Mouse (Mus musculus): ENCODE measurements at regions not wholly inside any gene's neighbourhood (a gene's known extent, or its start where the extent isn't known, plus 50 kb on each side); places are given as distances from the start of the nearest gene placed in this dataset.

GRCm38 (mm10) chr11:114367779-114368178, 300.5 kb upstream of the Rpl38 start:
- no peak for TF ChIP-seq POLR2A (IDR thresholded peaks at IDR 0.05; ENCODE audit: borderline replicate concordance, extremely low read depth, low read depth, low read length)
- TF ChIP-seq CTCF (IDR thresholded peaks at IDR 0.05; ENCODE audit: insufficient read depth, low read length): no peak

Data from lung, adult 2 months (tissue).